Mouse (Mus musculus) Muller cell, postnatal 12 days (primary cell): ENCODE measurements around the gene Pxmp4.

Source experiments
- DNase-seq: peaks from one replicate; pipeline ENCODE4 v3.0.0-alpha.2; 2015; ENCODE audit errors: inconsistent ontology term

The Pxmp4 gene

DNA sequence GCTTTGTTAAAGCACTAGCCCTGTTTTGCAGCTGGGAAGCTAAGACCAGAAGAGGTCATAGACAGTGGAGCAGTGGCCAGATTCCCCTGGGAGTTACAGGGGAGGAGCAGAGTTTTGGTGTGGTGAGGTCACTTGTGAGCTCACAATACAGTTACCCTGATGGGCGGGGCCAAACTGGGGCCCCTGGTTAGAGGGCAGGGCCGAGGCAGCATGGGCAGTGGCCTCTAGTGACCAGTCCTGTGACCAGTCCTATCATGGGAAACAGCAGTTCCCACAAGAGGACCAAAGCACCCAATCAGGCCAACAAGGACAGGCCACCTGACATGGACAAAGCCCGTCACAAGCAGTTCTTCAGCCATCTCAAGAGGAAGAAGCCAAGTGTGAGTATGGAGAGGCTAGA, 54.8 kb downstream of the Pxmp4 start:
- peak; percentile 56 for DNase-seq

DNA sequence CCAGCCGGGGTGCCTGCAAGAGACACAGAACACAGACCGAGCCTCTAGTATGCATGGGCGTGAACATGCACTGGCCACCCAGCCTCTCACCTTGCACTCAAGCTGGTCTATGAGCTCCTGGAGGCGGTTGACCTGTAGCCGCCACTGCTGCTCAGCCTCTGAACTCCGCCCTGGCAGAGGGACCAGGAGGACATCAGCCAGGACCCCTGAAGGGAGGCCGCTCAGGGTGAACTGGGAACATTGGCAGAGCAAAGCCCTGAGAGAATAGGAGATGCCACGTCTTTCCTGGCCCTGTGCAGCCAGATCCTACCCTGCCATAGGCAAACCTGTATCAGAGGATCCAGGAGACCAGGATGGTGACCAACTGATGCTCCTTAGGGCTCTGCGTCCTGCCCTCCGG, 56.8 kb downstream of the Pxmp4 start, which contains the start of gene 1700003F12Rik:
1700003F12Rik (plus strand) TSS at position 375 of the 400 bp plus-strand sequence.
- DNase-seq: no peak

DNA sequence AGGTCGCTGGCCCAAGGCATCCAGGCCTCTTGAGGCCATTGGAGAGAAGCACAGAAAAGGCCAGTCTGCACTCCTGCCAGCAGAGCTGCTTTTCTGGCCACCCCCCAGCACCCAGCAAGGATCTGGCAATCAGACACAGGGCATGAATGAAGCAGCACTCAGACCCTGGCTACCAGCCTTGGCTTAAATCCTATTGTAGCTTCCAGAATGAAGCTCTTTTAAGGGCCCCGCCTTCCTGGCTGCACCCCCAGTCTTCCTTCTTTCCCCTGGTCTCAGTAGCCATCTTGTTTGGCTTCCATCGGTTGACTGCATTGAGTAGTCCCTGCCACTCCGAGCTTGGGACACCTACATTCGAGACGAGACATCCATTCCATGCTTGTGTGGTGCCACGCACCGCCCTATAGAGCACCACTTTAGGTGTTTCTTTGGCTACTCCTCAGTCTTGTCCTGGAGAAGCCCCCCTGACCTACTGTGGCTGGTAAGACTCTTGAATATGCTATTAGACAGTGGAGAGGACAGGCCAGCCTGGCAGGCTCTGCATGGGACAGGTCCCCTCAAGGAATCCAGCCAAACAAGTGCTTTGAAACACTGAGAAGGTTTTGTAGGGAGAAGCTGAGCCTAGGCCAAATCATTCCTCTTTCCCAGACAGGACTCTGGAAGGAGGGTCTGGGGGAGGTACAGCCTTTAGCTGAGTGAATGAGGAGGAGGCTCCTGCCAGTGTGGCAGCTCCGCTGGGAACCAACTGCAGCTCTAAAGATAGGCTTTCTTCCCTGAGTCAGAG, 59.8 kb downstream of the Pxmp4 start:
- peak; percentile 95 for DNase-seq

DNA sequence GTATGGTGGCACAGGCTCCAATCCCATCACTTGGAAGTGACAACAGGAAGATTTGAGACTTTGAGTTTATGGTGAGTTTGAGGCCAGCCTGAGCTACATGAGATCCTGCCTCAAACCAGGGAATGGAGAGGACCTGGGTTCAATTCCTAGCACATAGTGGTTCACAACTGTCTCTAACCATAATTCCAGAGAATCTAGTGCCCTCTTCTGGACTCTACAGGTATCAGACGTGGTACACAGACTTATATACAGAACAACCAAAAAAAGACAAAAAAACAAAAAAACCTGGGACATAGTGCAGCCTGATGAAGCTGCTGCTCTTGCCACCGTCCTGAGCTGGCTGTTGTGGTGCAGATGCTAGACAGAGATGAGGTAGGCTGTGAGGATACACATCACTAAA, 61.9 kb downstream of the Pxmp4 start:
- no peak for DNase-seq

DNA sequence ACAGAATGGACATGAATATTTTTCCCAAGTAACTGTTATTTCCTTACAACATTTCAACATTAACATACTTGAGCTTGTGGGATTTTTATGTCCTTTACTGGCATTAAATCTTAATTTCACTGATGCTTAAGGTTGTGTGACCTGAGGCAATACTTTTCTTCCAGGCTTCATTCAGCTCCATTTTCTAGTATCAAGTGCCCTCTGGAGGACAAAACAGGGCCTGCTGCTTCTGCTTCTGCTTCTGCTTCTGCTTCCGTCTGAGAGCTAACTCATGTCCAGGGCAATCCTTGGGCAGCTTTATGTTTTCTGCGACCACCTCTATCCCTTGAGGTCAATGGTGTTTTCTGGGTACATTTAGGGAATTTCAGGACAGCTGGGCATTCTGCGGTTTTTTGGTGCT, 63.8 kb downstream of the Pxmp4 start:
- peak; percentile 36 for DNase-seq

DNA sequence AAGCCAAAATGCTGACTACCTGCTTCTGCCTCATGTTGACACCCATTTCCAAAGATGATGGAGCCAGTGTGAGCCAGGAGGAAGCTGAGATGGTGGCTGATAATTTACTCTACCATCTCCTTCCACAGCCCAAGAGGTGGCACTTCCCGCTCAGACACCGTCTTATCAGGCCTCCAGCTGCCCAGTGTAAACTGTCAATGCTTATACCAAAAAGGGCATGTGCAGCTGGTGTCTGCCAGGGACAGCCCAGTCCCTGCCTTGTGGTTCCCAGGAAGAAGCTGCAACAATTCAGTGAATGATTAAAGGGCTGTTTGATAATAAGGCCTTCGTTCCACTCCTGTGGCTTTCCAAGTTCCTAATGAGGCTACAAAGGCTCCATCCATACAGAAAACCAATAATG, 64.8 kb downstream of the Pxmp4 start:
- peak; percentile 66 for DNase-seq

DNA sequence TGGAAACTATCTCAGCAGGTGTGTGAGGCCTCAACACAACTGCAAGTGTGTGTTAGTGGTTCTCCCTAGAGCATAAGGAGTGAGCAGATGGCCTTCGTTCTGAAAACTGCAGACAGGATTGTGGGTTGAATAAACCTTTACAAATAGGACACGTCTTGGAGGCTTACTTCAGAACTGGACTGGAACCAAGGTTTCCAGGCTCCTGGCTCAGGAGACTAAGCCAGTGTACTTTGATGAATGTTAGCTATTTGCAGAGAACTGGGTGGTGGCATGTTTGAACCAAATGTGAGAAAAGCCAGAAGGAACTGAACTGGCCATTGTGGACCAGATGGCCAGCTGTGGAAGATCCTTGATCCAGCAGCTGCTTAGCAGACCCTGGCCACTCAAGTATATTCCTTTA, 65.2 kb downstream of the Pxmp4 start:
- DNase-seq: peak; percentile 41
